Mouse (Mus musculus): Measurements from ENCODE around the gene Dcps. TPM values are rescaled to one million over a fixed set of nuclear protein-coding genes. Genes with fewer than 3 reads are reported as not detected.
A peak's percentile ranks its signal among the peaks of the same experiment; 100 is the strongest.

Dcps gene
- polyA plus RNA-seq, 1 experiment: 72.8 TPM

- H3K79me2 ChIP-seq (ENCODE audit: control insufficient read depth, insufficient read depth): peaks cover 72% of the 10 kb centered on the region
- no peaks in the 10 kb centered on the region for H3K36me3 ChIP-seq (ENCODE audit: control insufficient read depth, insufficient read depth)
- H3ac ChIP-seq (ENCODE audit: control insufficient read depth, insufficient read length): no peak overlapping the region
- no peak overlapping the region for H3K4me3 ChIP-seq
- H3K27me3 ChIP-seq (ENCODE audit: control insufficient read depth, insufficient read depth, insufficient read length): no peaks in the 10 kb centered on the region
- no peak overlapping the region for H3K4me2 ChIP-seq (ENCODE audit: low read depth)
- no peak for TF ChIP-seq E2F4 (IDR thresholded peaks at IDR 0.05; ENCODE audit: insufficient read depth)
- TF ChIP-seq MYOG (IDR thresholded peaks at IDR 0.05; ENCODE audit: control insufficient read depth in 1 of 3, insufficient read depth in 1 of 3, insufficient read length in 2 of 3, low read depth in 2 of 3): no peak
- TF ChIP-seq USF1 (IDR thresholded peaks at IDR 0.05; ENCODE audit: low read depth): no peak
- no peak for TF ChIP-seq TCF3 (IDR thresholded peaks at IDR 0.05; ENCODE audit: insufficient read length, low read depth)
- TF ChIP-seq REST (IDR thresholded peaks at IDR 0.05; ENCODE audit: insufficient read depth, insufficient read length): no peak
These were observed 69.7 kb downstream of the Dcps start for GRCm38 (mm10) chr9:35105884-35106880.

- no peak overlapping the region for H3K4me3 ChIP-seq
- peaks cover 71% of the 10 kb centered on the region for H3K79me2 ChIP-seq (ENCODE audit: control insufficient read depth, insufficient read depth)
- H3K27me3 ChIP-seq (ENCODE audit: control insufficient read depth, insufficient read depth, insufficient read length): no peaks in the 10 kb centered on the region
- no peak overlapping the region for H3ac ChIP-seq (ENCODE audit: control insufficient read depth, insufficient read length)
- no peak for TF ChIP-seq USF1 (IDR thresholded peaks at IDR 0.05; ENCODE audit: low read depth)
- TF ChIP-seq SRF (IDR thresholded peaks at IDR 0.05; ENCODE audit: control insufficient read depth, insufficient read length, low read depth): no peak
- H3K36me3 ChIP-seq (ENCODE audit: control insufficient read depth, insufficient read depth): no peaks in the 10 kb centered on the region
- H3K4me2 ChIP-seq (ENCODE audit: low read depth): no peak overlapping the region
These were observed 70.4 kb downstream of the Dcps start for GRCm38 (mm10) chr9:35105438-35105837.

DNA sequence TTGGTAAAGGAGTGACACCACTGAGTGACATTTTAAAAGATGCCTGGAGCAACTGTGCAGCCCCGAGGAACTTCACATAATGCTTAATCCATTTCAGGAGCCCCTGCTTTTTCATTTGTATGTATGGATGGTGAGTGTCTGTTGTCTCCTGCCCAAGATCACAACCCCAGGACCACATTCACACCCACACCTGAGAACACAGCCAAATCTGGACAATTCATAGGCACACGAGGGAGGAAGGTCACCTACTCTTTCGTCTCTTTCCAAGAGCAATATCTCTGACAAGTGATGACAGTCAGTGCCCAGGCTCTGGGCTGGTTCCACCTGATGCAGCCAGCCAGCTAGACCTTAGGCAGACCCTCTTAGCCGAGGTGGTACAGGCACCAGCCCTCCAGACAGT, 71.2 kb downstream of the Dcps start:
- H3ac ChIP-seq (ENCODE audit: control insufficient read depth, insufficient read length): no peak overlapping the region
- no peaks in the 10 kb centered on the region for H3K36me3 ChIP-seq (ENCODE audit: control insufficient read depth, insufficient read depth)
- TF ChIP-seq MYOG (IDR thresholded peaks at IDR 0.05; ENCODE audit: control insufficient read depth in 1 of 3, insufficient read depth in 1 of 3, insufficient read length in 2 of 3, low read depth in 2 of 3) (no peak), MYOD1 (IDR thresholded peaks at IDR 0.05; ENCODE audit: control insufficient read depth in 1 of 3, insufficient read length in 2 of 3, low read depth in 2 of 3) (no peak), POLR2A (IDR thresholded peaks at IDR 0.05; ENCODE audit: insufficient read length, low read depth) (no peak), CEBPB (IDR thresholded peaks at IDR 0.05; ENCODE audit: insufficient read depth, poor library complexity, severe bottlenecking) (no peak), E2F4 (IDR thresholded peaks at IDR 0.05; ENCODE audit: insufficient read depth) (no peak), POLR2AphosphoS2 (IDR thresholded peaks at IDR 0.05; ENCODE audit: insufficient read length, low read depth) (no peak), MAX (IDR thresholded peaks at IDR 0.05; ENCODE audit: low read depth) (no peak)
- H3K79me2 ChIP-seq (ENCODE audit: control insufficient read depth, insufficient read depth): peaks cover 71% of the 10 kb centered on the region
- H3K4me3 ChIP-seq: no peak overlapping the region
- no peak overlapping the region for H3K4me2 ChIP-seq (ENCODE audit: low read depth)
- H3K27me3 ChIP-seq (ENCODE audit: control insufficient read depth, insufficient read depth, insufficient read length): no peaks in the 10 kb centered on the region

- TF ChIP-seq MAX (IDR thresholded peaks at IDR 0.05; ENCODE audit: low read depth) (no peak), CEBPB (IDR thresholded peaks at IDR 0.05; ENCODE audit: insufficient read depth, poor library complexity, severe bottlenecking) (no peak), POLR2A (IDR thresholded peaks at IDR 0.05; ENCODE audit: insufficient read length, low read depth) (no peak), POLR2AphosphoS2 (IDR thresholded peaks at IDR 0.05; ENCODE audit: insufficient read length, low read depth) (no peak), USF1 (IDR thresholded peaks at IDR 0.05; ENCODE audit: low read depth) (no peak), TCF3 (IDR thresholded peaks at IDR 0.05; ENCODE audit: insufficient read length, low read depth) (no peak), E2F4 (IDR thresholded peaks at IDR 0.05; ENCODE audit: insufficient read depth) (no peak), MYOD1 (IDR thresholded peaks at IDR 0.05; ENCODE audit: control insufficient read depth in 1 of 3, insufficient read length in 2 of 3, low read depth in 2 of 3) (peak in 1 of 3 experiments; percentile 53), SRF (IDR thresholded peaks at IDR 0.05; ENCODE audit: control insufficient read depth, insufficient read length, low read depth) (no peak), TCF12 (IDR thresholded peaks at IDR 0.05; ENCODE audit: insufficient read depth, poor library complexity, severe bottlenecking) (no peak), REST (IDR thresholded peaks at IDR 0.05; ENCODE audit: insufficient read depth, insufficient read length) (no peak), MYOG (IDR thresholded peaks at IDR 0.05; ENCODE audit: control insufficient read depth in 1 of 3, insufficient read depth in 1 of 3, insufficient read length in 2 of 3, low read depth in 2 of 3) (peak in 1 of 3 experiments; percentile 38)
- Histone ChIP-seq H3K36me3 (ENCODE audit: control insufficient read depth, insufficient read depth) (no peaks in the 10 kb centered on the region), H3ac (ENCODE audit: control insufficient read depth, insufficient read length) (no peak overlapping the region), H3K4me3 (no peak overlapping the region), H3K79me2 (ENCODE audit: control insufficient read depth, insufficient read depth) (peaks cover 76% of the 10 kb centered on the region), H3K27me3 (ENCODE audit: control insufficient read depth, insufficient read depth, insufficient read length) (no peaks in the 10 kb centered on the region), H3K4me2 (ENCODE audit: low read depth) (peak overlapping the region; percentile 43)
These were observed 77.1 kb downstream of the Dcps start for GRCm38 (mm10) chr9:35098762-35099161.

DNA sequence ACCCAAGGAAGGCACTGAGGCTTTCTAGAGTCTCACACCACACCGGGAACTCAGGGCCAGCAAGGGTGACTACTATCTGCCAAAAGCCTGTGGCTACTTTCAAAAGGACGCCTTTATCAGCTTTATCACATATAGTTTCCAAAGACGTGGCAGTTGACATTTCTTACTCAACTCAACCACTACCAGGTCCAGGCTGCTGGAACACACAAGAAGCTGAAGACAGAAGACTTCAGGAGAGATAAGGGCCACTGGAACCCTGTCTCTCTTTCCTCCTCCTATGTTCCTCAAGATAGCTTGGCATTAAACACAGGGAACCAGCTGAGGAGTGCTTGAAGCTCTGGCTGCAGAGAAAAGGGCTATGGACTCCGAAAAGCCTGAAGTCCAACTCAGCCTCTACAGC, 78.0 kb downstream of the Dcps start:
- TF ChIP-seq MYOD1 (IDR thresholded peaks at IDR 0.05; ENCODE audit: control insufficient read depth in 1 of 3, insufficient read length in 2 of 3, low read depth in 2 of 3) (no peak), E2F4 (IDR thresholded peaks at IDR 0.05; ENCODE audit: insufficient read depth) (no peak), POLR2A (IDR thresholded peaks at IDR 0.05; ENCODE audit: insufficient read length, low read depth) (no peak), MYOG (IDR thresholded peaks at IDR 0.05; ENCODE audit: control insufficient read depth in 1 of 3, insufficient read depth in 1 of 3, insufficient read length in 2 of 3, low read depth in 2 of 3) (no peak), TCF3 (IDR thresholded peaks at IDR 0.05; ENCODE audit: insufficient read length, low read depth) (no peak), USF1 (IDR thresholded peaks at IDR 0.05; ENCODE audit: low read depth) (no peak), TCF12 (IDR thresholded peaks at IDR 0.05; ENCODE audit: insufficient read depth, poor library complexity, severe bottlenecking) (no peak), SRF (IDR thresholded peaks at IDR 0.05; ENCODE audit: control insufficient read depth, insufficient read length, low read depth) (no peak), CEBPB (IDR thresholded peaks at IDR 0.05; ENCODE audit: insufficient read depth, poor library complexity, severe bottlenecking) (no peak), MAX (IDR thresholded peaks at IDR 0.05; ENCODE audit: low read depth) (no peak), POLR2AphosphoS2 (IDR thresholded peaks at IDR 0.05; ENCODE audit: insufficient read length, low read depth) (no peak), REST (IDR thresholded peaks at IDR 0.05; ENCODE audit: insufficient read depth, insufficient read length) (no peak)
- H3K4me2 ChIP-seq (ENCODE audit: low read depth): no peak overlapping the region
- H3K4me3 ChIP-seq: no peak overlapping the region
- no peak overlapping the region for H3ac ChIP-seq (ENCODE audit: control insufficient read depth, insufficient read length)
- H3K36me3 ChIP-seq (ENCODE audit: control insufficient read depth, insufficient read depth): no peaks in the 10 kb centered on the region
- peaks cover 72% of the 10 kb centered on the region for H3K79me2 ChIP-seq (ENCODE audit: control insufficient read depth, insufficient read depth)
- H3K27me3 ChIP-seq (ENCODE audit: control insufficient read depth, insufficient read depth, insufficient read length): no peaks in the 10 kb centered on the region

Data from myocyte (in vitro differentiated cells).